In the genomic region with DNA sequence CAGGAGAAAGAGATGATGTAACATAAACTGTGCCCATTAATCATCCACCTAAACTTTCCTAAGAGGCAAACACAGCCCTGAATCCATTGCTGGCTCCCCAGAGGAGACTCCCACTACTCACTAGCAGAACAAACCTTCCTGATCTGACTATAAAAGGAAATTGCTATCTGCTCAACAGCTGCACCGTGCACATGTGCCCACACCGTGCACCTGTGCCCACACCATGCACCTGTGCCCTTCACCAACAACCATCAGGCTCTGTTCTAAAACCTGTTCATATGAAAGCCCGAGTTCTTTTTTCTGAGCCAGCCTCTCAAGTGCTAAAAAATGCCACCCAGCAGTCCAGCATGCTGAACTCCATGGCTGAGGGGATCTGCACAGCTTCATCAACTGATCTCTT, we compare ENCODE assay signal across 31 mouse cellular contexts. TPM values are rescaled to one million over a fixed set of nuclear protein-coding genes. Genes with fewer than 3 reads are reported as not detected.
"Had no signal": no experiment of that assay in that cellular context is flagged by ENCODE, and none has a peak within 500 bp of the region (broad histone marks: within the 10 kb centered on the region; RNA-seq: fewer than 3 reads in every experiment).

No protein-coding gene starts in this region.

- DNase-seq: cerebellum, adult 2 months; cerebellum, adult 8-10 months; cerebellum, adult 9-10 months; cerebellum, adult 9-11 months; cerebellum, postnatal 10 days; cerebellum, postnatal 14 days; cerebellum, postnatal 25 days; cerebellum, postnatal 36 days; embryo, embryonic 11 days; forebrain, postnatal 0 days; gastrocnemius, adult 2 months; gastrocnemius, postnatal 10 days; gastrocnemius, postnatal 14 days; gastrocnemius, postnatal 25 days; gastrocnemius, postnatal 36 days; heart, adult 11 months; heart, adult 18-20 months; heart, adult 2 months had no signal

- H3K27ac ChIP-seq: embryonic facial prominence, embryonic 10.5 days; embryonic facial prominence, embryonic 12.5 days; embryonic facial prominence, embryonic 13.5 days; embryonic facial prominence, embryonic 15.5 days; forebrain, embryonic 10.5 days; forebrain, embryonic 12.5 days; forebrain, embryonic 13.5 days; forebrain, embryonic 15.5 days; gastrocnemius, adult 2 months; heart, adult 2 months had no signal

- H3K4me3 ChIP-seq: embryonic facial prominence, embryonic 10.5 days; embryonic facial prominence, embryonic 12.5 days; embryonic facial prominence, embryonic 13.5 days; embryonic facial prominence, embryonic 15.5 days; erythroblast, embryonic 14.5 days; forebrain, embryonic 10.5 days; forebrain, embryonic 12.5 days; forebrain, embryonic 13.5 days; forebrain, embryonic 15.5 days; gastrocnemius, adult 2 months; heart, adult 2 months had no signal

- H3K27me3 ChIP-seq: embryonic facial prominence, embryonic 12.5 days; embryonic facial prominence, embryonic 13.5 days; embryonic facial prominence, embryonic 15.5 days; forebrain, embryonic 12.5 days; forebrain, embryonic 13.5 days; forebrain, embryonic 15.5 days had no signal

- H3K4me1 ChIP-seq: embryonic facial prominence, embryonic 10.5 days; embryonic facial prominence, embryonic 12.5 days; embryonic facial prominence, embryonic 13.5 days; embryonic facial prominence, embryonic 15.5 days; forebrain, embryonic 10.5 days; forebrain, embryonic 12.5 days; forebrain, embryonic 13.5 days; forebrain, embryonic 15.5 days had no signal

- H3K9me3 ChIP-seq: embryonic facial prominence, embryonic 10.5 days; embryonic facial prominence, embryonic 12.5 days; embryonic facial prominence, embryonic 13.5 days; embryonic facial prominence, embryonic 15.5 days; forebrain, embryonic 10.5 days; forebrain, embryonic 12.5 days; forebrain, embryonic 13.5 days; forebrain, embryonic 15.5 days had no signal

- H3K9ac ChIP-seq: embryonic facial prominence, embryonic 12.5 days; embryonic facial prominence, embryonic 13.5 days; embryonic facial prominence, embryonic 15.5 days; forebrain, embryonic 12.5 days; forebrain, embryonic 13.5 days; forebrain, embryonic 15.5 days; forebrain, postnatal 0 days had no signal

- H3K4me2 ChIP-seq: embryonic facial prominence, embryonic 12.5 days; embryonic facial prominence, embryonic 13.5 days; embryonic facial prominence, embryonic 15.5 days; forebrain, embryonic 12.5 days; forebrain, embryonic 13.5 days; forebrain, embryonic 15.5 days had no signal

- ATAC-seq: forebrain, embryonic 13.5 days; forebrain, embryonic 14.5 days; forebrain, embryonic 15.5 days; forebrain, embryonic 16.5 days; forebrain, postnatal 0 days had no signal

RNA-seq across cellular contexts. Expression of a gene that starts 20.1 kb away (rescaled TPM):
- total RNA-seq: common myeloid progenitor, adult 5-6 weeks; granulocyte monocyte progenitor cell, adult 5-6 weeks had no signal
